Mouse (Mus musculus) adrenal gland, adult 8-10 months (tissue): ENCODE data around the gene Lrrn4cl. TPM values are rescaled to one million over a fixed set of nuclear protein-coding genes. Genes with fewer than 3 reads are reported as not detected.
"Not testable (repeated sequence)": the region's sequence is repeated elsewhere in the genome, so short reads cannot be mapped to it uniquely, and the experiment has no call there.

ENCODE experiments used
- DNase-seq: peaks from one replicate; pipeline ENCODE4 v3.0.0; 2022
- microRNA-seq, 2 experiments: library from miRNA; unstranded; fragments of <30 nt; microRNA quantifications; one replicate each; pipeline ENCODE4 v1.2.0; 2022
- total RNA-seq, 4 experiments: library from RNA; stranded (reverse); gene quantifications; 2 replicates each; pipeline ENCODE4 v1.2.4; 2022

The Lrrn4cl gene
- total RNA-seq, 4 experiments from 2014 or later = 2.6 to 4.5 (median 3.3) TPM

- DNase-seq = no peak
Measured at GRCm38 (mm10) chr19:8886916-8887584, 36.5 kb downstream of the Lrrn4cl start.

DNA sequence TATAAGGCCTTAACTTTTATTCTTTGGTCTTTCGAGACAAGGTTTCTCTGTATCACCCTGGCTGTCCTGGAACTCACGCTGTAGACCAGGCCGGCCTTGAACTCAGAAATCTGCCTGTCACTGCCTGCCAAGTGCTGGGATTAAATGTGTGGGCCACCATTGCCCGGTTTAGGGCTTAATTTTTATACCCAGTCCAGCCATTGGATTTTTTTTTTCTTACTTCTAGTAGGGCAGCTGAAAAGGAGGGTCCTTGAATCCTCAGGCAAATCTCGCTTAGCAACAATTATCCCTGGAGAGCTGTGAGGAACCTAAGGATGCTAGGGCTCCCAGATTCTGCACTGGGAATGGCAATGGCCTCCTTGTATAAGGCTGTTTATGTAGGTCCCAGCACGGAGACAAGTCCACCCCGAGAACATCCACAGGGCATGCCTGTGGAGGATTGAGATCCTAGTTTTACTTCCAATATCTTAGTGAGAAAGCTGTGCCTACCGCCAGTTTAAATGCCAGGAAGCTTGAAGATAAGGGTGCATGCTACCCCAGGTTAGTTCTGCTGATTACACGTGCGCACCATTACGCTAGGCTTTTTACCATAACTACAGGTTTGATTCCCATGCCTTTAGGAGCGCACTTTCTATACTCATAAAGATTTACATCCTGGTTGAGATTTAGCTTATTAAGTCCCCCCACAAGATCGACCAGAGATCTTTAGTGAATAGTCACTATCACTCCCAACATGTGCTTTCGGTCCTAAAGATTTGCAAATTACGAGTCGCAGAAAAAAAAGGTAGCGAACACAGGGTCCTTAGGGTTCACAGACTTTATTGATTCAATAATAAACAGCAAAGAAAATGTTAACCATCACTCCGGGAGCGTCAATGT lies 37.3 kb downstream of the Lrrn4cl start:
- DNase-seq = no peak

DNA sequence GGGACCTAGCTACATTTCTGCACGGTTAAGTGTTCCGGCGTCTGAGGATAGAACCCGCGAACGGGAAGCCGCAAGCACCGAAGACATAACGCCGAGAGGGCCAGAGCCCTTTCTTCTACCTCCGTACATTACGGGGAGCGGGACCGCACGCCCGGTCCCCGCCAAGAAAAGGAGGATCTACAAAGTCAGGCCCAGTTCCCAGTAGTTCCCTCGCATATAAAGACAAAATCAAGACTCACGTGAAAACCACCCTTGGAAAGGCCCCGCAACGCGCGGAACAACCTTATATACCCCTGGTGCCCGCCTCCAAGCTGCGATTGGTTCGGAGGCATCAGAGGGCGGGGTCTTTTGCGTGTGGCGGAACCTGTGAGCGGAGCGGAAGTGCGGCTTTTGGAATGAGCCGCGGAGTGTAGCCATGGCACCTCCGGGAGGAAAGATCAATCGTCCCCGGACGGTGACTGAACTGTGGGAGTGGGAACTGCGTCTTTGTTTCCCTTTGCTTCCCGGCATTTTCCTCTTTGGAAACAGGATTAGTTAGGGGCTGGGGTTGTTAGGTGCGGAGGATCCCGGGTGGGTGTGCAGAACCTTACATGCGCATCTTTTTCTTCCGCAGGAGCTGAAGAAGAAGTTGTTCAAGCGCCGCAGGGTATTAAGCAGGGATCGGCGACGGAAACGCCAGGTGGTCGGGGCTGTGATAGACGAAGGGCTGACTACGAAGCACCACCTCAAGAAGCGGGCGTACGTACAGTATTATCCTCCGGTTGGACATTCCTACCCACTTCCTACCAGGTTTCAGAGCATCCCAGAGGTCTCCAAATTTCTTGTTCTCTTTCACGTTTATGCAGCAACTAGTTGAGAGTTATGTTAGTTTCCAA lies 38.2 kb downstream of the Lrrn4cl start, which contains the start of the genes 1810009A15Rik and Gm49416:
Gene 1810009A15Rik, plus strand, starts transcription at position 343 of the 875 bp plus-strand sequence.
Gene Gm49416, plus strand, starts transcription at position 416 of the 875 bp plus-strand sequence.
- DNase-seq = peak; percentile 93

DNA sequence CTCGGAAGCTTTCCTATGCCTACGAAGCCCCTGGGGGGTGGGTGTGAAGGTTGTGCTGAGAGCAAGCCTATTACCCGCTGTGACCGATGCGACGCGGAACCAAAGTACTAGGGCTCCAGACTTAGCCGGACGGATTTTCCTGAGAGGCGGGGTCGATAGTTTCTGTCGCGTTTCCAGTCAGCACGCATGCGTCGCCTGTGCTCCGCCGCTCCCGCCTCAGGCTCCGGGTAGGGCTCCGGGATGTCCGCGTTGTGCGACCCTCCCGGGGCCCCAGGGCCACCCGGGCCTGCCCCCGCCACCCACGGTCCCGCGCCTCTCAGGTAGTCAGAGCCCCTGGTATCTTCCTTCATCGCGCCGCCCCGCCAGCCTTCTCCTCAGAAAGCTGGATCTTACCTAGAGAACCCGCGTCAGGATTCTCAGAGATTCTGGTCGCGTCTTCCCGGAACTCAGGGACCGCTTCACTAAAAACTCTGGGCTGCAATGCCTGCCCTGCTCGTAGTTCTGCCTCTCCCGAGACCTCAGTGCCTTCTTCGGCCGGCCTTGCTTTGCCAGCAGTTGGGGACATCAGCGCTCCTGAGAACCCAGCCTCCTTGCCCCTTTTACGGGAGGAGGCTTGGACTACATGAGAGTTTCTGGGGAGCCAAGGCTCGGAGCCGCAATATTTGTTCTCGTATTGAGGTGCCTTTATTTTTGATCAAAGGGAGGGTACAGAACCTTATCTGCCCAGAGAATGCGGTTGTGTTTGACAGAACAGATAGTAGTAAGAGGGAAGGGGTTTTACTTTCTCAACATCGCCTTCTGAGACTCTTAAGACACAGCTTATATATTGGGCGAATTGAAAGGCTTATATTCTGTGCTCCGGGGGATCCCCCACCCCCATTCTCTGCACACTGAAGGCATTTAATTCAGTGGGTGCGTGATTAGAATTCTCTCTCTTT lies 42.5 kb downstream of the Lrrn4cl start, which contains the start of gene Ints5:
Gene Ints5, plus strand, starts transcription at position 177 of the 938 bp plus-strand sequence.
- DNase-seq = peak; percentile 72

- DNase-seq = no peak
Measured at GRCm38 (mm10) chr19:8895397-8895960, 44.9 kb downstream of the Lrrn4cl start.

DNA sequence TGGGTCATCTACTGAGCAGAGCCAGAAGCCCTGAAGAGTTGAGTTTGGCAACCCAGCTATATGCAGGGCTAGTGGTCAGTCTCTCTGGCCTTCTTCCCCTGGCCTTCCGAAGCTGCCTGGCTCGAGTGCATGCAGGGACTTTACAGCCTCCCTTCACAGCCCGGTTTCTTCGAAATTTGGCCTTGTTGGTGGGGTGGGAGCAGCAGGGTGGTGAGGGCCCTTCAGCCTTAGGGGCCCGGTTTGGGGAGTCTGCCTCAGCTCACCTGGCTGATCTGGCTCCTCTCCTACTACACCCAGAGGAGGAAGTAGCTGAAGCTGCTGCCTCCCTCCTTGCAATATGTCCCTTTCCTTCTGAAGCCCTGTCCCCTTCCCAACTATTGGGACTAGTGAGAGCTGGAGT lies 45.7 kb downstream of the Lrrn4cl start:
- DNase-seq = not testable (repeated sequence)

DNA sequence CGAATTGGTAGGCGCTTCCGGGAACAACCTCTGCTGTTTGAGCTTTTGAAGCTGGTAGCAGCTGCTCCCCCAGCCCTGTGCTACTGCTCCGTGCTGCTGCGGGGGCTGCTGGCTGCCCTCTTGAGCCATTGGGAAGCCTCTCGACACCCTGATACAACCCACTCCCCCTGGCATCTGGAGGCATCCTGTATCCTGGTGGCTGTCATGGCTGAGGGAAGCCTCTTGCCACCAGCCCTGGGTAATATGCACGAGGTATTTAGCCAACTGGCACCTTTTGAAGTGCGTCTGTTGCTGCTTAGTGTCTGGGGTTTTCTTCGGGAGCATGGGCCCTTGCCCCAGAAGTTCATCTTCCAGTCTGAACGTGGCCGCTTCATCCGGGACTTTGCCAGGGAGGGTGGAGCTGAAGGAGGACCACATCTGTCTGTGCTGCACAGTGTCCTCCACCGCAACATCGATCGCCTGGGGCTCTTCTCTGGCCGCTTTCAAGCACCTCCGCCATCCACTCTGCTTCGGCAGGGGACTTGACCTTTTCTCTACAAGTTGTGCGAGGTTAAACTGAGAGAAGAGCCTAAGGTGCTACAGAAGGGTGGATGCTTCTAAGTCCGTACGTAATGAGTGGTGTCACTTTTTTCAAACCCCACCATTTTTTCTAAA lies 46.8 kb downstream of the Lrrn4cl start:
- DNase-seq = peak; percentile 51

DNA sequence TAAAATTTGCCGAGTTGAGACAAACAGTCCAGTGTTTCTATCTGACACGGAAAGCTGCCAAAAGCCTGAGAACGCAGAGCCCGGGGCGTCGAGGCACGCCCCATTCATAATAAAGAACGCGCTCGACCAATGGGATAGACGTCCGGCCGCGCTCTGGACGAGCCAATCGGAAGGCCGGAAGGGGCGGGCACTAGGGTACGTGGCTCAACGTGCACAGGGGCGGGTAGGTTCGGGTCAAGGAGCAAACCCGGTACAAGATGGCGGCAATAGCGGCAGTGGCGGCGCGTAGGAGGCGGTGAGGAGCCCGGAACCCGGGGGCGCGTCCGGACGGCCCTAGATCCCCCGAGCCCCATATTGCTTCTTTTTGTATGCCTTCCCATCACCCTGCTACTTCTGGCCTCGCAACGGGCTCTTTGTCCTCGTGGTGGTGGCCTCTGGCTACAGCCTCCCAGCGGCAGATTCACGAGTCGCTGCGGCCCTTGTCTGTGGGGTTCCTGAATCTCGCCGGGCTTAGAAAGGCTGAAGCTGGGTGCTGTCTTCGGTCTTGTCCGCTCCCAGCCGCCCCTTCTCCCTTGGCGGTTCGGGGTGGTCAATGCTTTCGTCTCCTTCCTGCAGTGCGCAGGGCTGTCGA lies 47.4 kb downstream of the Lrrn4cl start, which contains the start of gene Ganab:
Gene Ganab, plus strand, starts transcription at position 207 of the 631 bp plus-strand sequence.
- peak; percentile 96 for DNase-seq

DNA sequence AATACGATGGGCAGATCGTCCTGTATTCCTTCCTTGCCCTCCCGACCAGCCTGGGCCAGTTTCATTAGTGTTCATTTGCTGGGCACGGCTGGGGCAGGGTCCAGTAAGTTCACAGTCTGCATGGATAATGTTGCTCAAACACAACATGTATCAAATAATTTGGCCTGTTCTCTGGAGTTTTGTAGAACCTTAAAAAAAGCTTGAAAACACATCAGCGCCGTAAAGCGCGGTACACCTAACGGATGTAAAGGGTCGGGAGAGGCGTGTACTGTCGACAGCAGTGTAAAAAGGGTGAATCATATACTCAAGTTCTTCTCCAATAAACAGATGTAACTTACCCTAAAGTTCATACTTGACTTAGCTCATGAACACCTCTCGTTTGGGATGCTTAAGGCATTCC lies 48.0 kb downstream of the Lrrn4cl start:
- DNase-seq = no peak

DNA sequence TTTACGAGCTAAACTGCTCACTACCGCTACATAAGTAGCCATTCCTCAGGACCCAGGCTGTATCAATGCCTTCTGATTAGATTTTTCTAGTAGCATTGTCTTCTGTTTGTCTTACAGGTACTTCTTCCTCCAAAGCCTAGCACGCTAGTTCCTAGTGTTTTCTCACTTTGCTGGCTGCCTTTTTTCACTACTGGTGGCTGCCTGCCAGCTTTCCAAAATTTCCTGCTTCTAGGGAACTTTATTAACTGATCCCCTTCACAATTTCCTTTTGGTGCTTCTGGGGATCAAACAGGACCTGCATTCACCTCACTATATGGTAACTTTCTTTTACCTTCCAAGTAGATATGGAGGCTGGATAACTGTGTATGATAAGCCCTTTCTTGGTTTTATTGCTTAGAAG lies 48.5 kb downstream of the Lrrn4cl start:
- no peak for DNase-seq

DNA sequence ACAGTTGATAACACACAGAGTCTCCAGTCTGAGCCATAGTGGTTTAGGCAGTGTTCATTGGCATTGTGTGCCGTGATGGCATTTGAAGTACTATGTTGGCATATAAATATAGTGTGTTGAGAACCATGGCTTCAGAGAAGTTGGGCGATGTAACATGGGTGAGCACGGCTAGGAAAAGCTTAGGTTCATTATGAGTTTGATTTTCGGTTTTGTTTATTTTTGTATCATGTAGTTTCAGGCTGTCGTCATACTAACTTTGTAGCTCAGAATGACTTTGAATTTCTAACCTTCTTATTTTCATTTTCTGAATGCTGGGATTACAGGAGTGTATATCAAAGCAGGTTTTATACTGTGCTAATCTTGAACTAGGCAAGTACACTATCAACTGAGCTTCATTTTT lies 52.8 kb downstream of the Lrrn4cl start:
- no peak for DNase-seq

Small RNAs within 50 kb of the gene (microRNA-seq; reads per million reads assigned to microRNA genes)
- 0.17 to 0.35 reads per million in 2 experiments for gene Mir5136

Other genes with a start within 250 kb of the Lrrn4cl start
- gene Slc22a6, start 232.7 kb upstream of the Lrrn4cl start, total RNA-seq = not detected
- 1 to 10 TPM; 1.2 to 2.6 (median 1.8) TPM for gene Chrm1, start 187.0 kb upstream of the Lrrn4cl start, total RNA-seq
- gene Slc3a2, start 127.4 kb upstream of the Lrrn4cl start, total RNA-seq = 100 to 1,000 TPM; 210 to 266 (median 246) TPM
- gene Wdr74, start 114.9 kb upstream of the Lrrn4cl start, total RNA-seq = 10 to 100 TPM; 49.1 to 60.4 (median 53.3) TPM
- gene 1700092M07Rik, start 110.0 kb upstream of the Lrrn4cl start, total RNA-seq = 1 to 10 TPM in 3 of 4 experiments, under 1 TPM in 1; 0.64 to 4.4 (median 1.8) TPM
- 100 to 1,000 TPM in 3 of 4 experiments, 10 to 100 TPM in 1; 90.9 to 138 (median 118) TPM for gene Stx5a, start 109.4 kb upstream of the Lrrn4cl start, total RNA-seq
- 100 to 1,000 TPM; 102 to 164 (median 148) TPM for gene Nxf1, start 93.7 kb upstream of the Lrrn4cl start, total RNA-seq
- gene Tmem223, start 79.8 kb upstream of the Lrrn4cl start, total RNA-seq = 100 to 1,000 TPM; 111 to 137 (median 123) TPM
- 10 to 100 TPM; 54.8 to 73.9 (median 63.9) TPM for gene Tmem179b, start 76.3 kb upstream of the Lrrn4cl start, total RNA-seq
- gene Taf6l, start 64.4 kb upstream of the Lrrn4cl start, total RNA-seq = 10 to 100 TPM; 16.6 to 26.8 (median 21.0) TPM
- gene Polr2g, start 52.2 kb upstream of the Lrrn4cl start, total RNA-seq = 100 to 1,000 TPM in 2 of 4 experiments, 10 to 100 TPM in 2; 86.0 to 106 (median 102) TPM
- gene Zbtb3, start 48.2 kb upstream of the Lrrn4cl start, total RNA-seq = 1 to 10 TPM; 2.5 to 4.9 (median 3.5) TPM
- gene Ttc9c, start 31.4 kb upstream of the Lrrn4cl start, total RNA-seq = 10 to 100 TPM; 27.4 to 40.5 (median 35.9) TPM
- gene Hnrnpul2, start 30.8 kb upstream of the Lrrn4cl start, total RNA-seq = 10 to 100 TPM; 66.4 to 84.4 (median 73.9) TPM
- gene AC129217.1, start 21.0 kb upstream of the Lrrn4cl start, total RNA-seq = not detected
- 100 to 1,000 TPM in 3 of 4 experiments, 10 to 100 TPM in 1; 96.6 to 137 (median 126) TPM for gene Bscl2, start 13.3 kb upstream of the Lrrn4cl start, total RNA-seq
- gene Gng3, start 11.6 kb upstream of the Lrrn4cl start, total RNA-seq = 1 to 10 TPM; 4.7 to 9.8 (median 8.7) TPM
- gene Ubxn1, start 20.7 kb downstream of the Lrrn4cl start, total RNA-seq = 100 to 1,000 TPM; 203 to 231 (median 218) TPM
- 10 to 100 TPM; 53.2 to 91.0 (median 63.1) TPM for gene Uqcc3, start 30.2 kb downstream of the Lrrn4cl start, total RNA-seq
- gene Lbhd1, start 33.0 kb downstream of the Lrrn4cl start, total RNA-seq = 10 to 100 TPM in 3 of 4 experiments, 1 to 10 TPM in 1; 9.6 to 22.4 (median 14.5) TPM
- gene Gm49403, start 33.2 kb downstream of the Lrrn4cl start, total RNA-seq = not detected
- 10 to 100 TPM; 32.6 to 54.7 (median 45.3) TPM for gene 1810009A15Rik, start 38.1 kb downstream of the Lrrn4cl start, total RNA-seq
- 10 to 100 TPM in 1 of 4 experiments, 1 to 10 TPM in 3; 2.6 to 10.6 (median 6.0) TPM for gene Gm49416, start 38.2 kb downstream of the Lrrn4cl start, total RNA-seq
- gene Ints5, start 42.2 kb downstream of the Lrrn4cl start, total RNA-seq = 10 to 100 TPM; 22.9 to 27.8 (median 25.0) TPM
- gene Ganab, start 47.3 kb downstream of the Lrrn4cl start, total RNA-seq = 100 to 1,000 TPM; 204 to 232 (median 222) TPM
- 10 to 100 TPM; 61.3 to 72.9 (median 70.0) TPM for gene B3gat3, start 69.6 kb downstream of the Lrrn4cl start, total RNA-seq
- gene Rom1, start 78.6 kb downstream of the Lrrn4cl start, total RNA-seq = 10 to 100 TPM; 51.9 to 73.5 (median 54.9) TPM
- gene Eml3, start 78.8 kb downstream of the Lrrn4cl start, total RNA-seq = 10 to 100 TPM; 57.9 to 87.6 (median 79.6) TPM
- gene Mta2, start 91.1 kb downstream of the Lrrn4cl start, total RNA-seq = 100 to 1,000 TPM in 2 of 4 experiments, 10 to 100 TPM in 2; 83.4 to 133 (median 102) TPM
- 10 to 100 TPM; 22.9 to 31.9 (median 26.8) TPM for gene Tut1, start 103.1 kb downstream of the Lrrn4cl start, total RNA-seq
- gene Eef1g, start 116.3 kb downstream of the Lrrn4cl start, total RNA-seq = 100 to 1,000 TPM; 306 to 355 (median 328) TPM
- gene Ahnak, start 138.5 kb downstream of the Lrrn4cl start, total RNA-seq = 100 to 1,000 TPM; 122 to 227 (median 158) TPM
- under 1 TPM in 1 of 4 experiments, not detected in 3; 0.73 TPM for gene Scgb1a1, start 237.2 kb downstream of the Lrrn4cl start, total RNA-seq